Mouse (Mus musculus): ENCODE data around the gene Abcb1b.
A peak's percentile ranks its signal among the peaks of the same experiment; 100 is the strongest.

DNA sequence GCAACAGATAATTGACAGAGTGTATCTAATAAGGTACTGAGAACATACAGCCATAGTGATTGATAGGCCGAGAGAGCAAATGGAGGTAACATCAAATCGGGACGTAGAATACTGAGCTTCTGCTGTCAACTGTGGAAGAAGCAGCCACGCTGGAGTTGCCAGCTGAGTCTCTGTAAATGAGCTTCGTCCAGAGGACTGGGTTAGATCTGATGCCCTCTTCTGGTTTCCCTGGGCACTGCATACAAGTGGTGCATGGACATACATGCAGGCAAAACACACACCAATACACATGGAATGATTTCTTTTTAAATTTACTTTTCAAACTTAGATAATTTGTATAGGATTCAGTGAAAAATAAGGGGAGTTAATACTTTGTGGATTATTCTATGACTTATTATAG is 42.9 kb downstream of the Abcb1b start:
- peak; percentile 69; the same call in 1 of the 2 replicates for TF ChIP-seq CTCF (IDR thresholded peaks at IDR 0.05; ENCODE audit: borderline replicate concordance, extremely low read depth, insufficient read depth, insufficient read length)
- no peak for TF ChIP-seq POLR2A (IDR thresholded peaks at IDR 0.05; ENCODE audit: borderline replicate concordance, extremely low read depth, insufficient read depth, insufficient read length, poor library complexity, severe bottlenecking)

Measured in brain, embryonic 14.5 days (tissue).